Mouse (Mus musculus) cerebellum, adult 2 months (tissue): Measurements from ENCODE around the gene Msln.

ENCODE experiments used
- CTCF ChIP-seq: fragments of 200-500 bp; IDR thresholded peaks from 2 replicates; pipeline ENCODE4 v1.5.1; 2011; ENCODE audit warnings: low read depth, mild to moderate bottlenecking, control low read depth, low read length, moderate library complexity, borderline replicate concordance; ENCODE audit not compliant: insufficient read depth
- POLR2A ChIP-seq: fragments of 200-500 bp; IDR thresholded peaks from 2 replicates; pipeline ENCODE4 v1.6.1; 2011; ENCODE audit warnings: low read length, control low read depth, borderline replicate concordance; ENCODE audit not compliant: insufficient read depth

DNA sequence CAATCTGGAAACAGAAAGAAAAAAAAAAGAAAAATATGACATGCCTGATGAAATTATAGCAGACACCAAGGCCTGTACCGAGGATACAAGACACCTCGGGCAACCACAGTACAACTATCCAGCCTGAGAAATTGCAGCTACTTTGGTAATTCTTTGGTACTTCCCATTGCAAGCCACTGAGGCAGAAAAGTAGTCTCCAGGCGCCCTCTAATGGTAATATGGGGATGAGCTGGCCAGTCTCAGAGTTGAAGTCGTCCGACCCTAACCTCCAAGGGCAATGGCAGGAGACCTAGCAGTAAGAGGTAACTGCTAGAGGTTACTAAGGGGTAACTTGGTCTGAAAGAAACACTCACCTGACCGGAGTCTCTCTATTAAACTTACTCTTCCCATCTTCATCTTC lies 46.9 kb upstream of the Msln start:
- peak; percentile 82 for TF ChIP-seq CTCF
- TF ChIP-seq POLR2A, result no peak
